Mouse (Mus musculus) ES-E14 (cell line): ENCODE data around the gene Gm6614.
A peak's percentile ranks its signal among the peaks of the same experiment; 100 is the strongest.

Source experiments
- CHD2 ChIP-seq: IDR thresholded peaks from 2 replicates; pipeline ENCODE4 v1.6.1; 2014; ENCODE audit warnings: mild to moderate bottlenecking, low read depth, low read length, inconsistent platforms
- HCFC1 ChIP-seq: IDR thresholded peaks from 2 replicates; pipeline ENCODE4 v1.6.1; 2012; ENCODE audit warnings: low read length, inconsistent platforms, borderline replicate concordance; ENCODE audit not compliant: insufficient read depth
- MAFK ChIP-seq: IDR thresholded peaks from 2 replicates; pipeline ENCODE4 v1.6.1; 2014; ENCODE audit warnings: mild to moderate bottlenecking, low read depth, low read length, inconsistent platforms; ENCODE audit not compliant: insufficient read depth
- ZC3H11A ChIP-seq: IDR thresholded peaks from 2 replicates; pipeline ENCODE4 v1.6.1; 2012; ENCODE audit warnings: low read depth, mild to moderate bottlenecking, inconsistent platforms, low read length, borderline replicate concordance
- ZNF384 ChIP-seq: IDR thresholded peaks from 2 replicates; pipeline ENCODE4 v1.6.1; 2012; ENCODE audit warnings: low read depth, low read length, inconsistent platforms

DNA sequence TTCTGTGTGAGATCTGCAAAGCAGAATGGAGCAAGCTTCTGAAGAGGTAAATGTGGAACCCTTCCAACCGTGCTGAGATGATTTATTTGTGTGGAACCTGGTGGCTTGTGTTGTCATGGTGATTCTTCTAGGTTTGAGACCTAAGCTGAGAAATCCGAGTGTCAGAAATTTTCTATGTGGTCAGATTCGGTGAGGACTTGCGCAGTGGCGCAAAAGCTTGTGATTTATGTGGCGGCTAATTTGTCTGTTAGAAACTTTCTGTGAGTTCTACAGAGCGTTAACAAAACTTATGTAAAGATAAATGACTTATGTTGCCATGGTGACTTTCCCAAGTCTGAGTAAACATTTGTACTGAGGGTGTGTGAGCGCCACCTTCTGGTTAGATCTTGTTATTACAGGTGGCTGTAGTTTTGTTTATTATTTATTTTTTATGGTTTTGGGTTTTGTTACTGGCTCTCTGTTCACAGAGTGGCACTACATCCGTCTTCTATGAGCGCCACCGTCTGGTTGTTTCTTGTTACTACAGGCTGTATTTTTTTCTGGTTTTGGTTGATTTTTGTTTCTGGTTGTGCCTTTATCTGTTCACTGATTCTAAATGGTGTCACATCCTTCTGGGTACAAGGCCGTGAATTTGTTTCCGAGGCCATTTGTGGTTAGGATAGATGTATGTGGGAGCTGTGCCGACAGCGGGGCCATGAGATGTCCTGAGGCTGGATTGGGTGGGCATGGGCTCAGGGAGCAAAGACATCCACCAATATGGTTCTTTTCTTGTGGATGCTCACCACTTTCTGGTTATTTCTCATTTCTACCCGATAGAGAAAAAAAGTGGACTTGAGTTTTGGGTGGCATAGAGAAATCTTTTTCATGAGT, 29.3 kb upstream of the Gm6614 start:
- TF ChIP-seq MAFK, result no peak
- TF ChIP-seq CHD2, result no peak
- TF ChIP-seq HCFC1, result no peak
- TF ChIP-seq ZC3H11A, result no peak
- TF ChIP-seq ZNF384, result peak; percentile 93
